Comparison of ENCODE assay signal across 7 mouse cellular contexts in genomic region chr10:117435734-117436121, GRCm38 (mm10). TPM values are rescaled to one million over a fixed set of nuclear protein-coding genes. Genes with fewer than 3 reads are reported as not detected.
DNase-seq lines count a peak whose midpoint lies in the region; ATAC-seq and TF ChIP-seq lines count a peak whose summit lies in the region.

No protein-coding gene starts in this region.

- 0 out of 2 replicates have a peak overlapping the region, but pooled peaks have one; percentile 5 for H3K9ac ChIP-seq in lung, embryonic 14.5 days
- H3K9ac ChIP-seq in hindbrain, postnatal 0 days (replicated peaks; ENCODE audit: low read length), result no peak overlapping the region; the same call in 1 of the 2 replicates
- H3K9ac ChIP-seq in midbrain, postnatal 0 days (replicated peaks; ENCODE audit: low read length, poor library complexity, severe bottlenecking), result peak overlapping the region; percentile 33; the same call in 1 of the 2 replicates

- H3K9me3 ChIP-seq in lung, embryonic 14.5 days (ENCODE audit: low read depth, low read length), result no peaks in the 10 kb centered on the region
- no peaks in the 10 kb centered on the region for H3K9me3 ChIP-seq in hindbrain, postnatal 0 days (ENCODE audit: low read length)
- H3K9me3 ChIP-seq in midbrain, postnatal 0 days (ENCODE audit: low read length), result no peaks in the 10 kb centered on the region

- 0 out of 2 replicates have a peak, but pooled peaks cover 4% of the 10 kb centered on the region for H3K27me3 ChIP-seq in lung, embryonic 14.5 days (ENCODE audit: insufficient read depth, low read length)
- no peaks in the 10 kb centered on the region for H3K27me3 ChIP-seq in hindbrain, postnatal 0 days (ENCODE audit: insufficient read depth, low read length)
- peaks cover 4% of the 10 kb centered on the region; the same call in 1 of the 2 replicates for H3K27me3 ChIP-seq in midbrain, postnatal 0 days (ENCODE audit: insufficient read depth, low read length)

- no peak for DNase-seq in lung, embryonic 14.5 days
- DNase-seq in lung, postnatal 36 days, result no peak
- DNase-seq in hindbrain, postnatal 0 days (ENCODE audit: low spot score), result no peak
- DNase-seq in midbrain, postnatal 0 days (ENCODE audit: low spot score), result no peak
- no peak for DNase-seq in embryo, embryonic 10 days (ENCODE audit: low spot score)
- no peak for DNase-seq in left cerebral cortex, postnatal 10 days (ENCODE audit: extremely low spot score in 1 of 2, low spot score in 2 of 2)

- no peak overlapping the region for H3K27ac ChIP-seq in lung, embryonic 14.5 days (ENCODE audit: low read depth)
- H3K27ac ChIP-seq in hindbrain, postnatal 0 days, result no peak overlapping the region
- H3K27ac ChIP-seq in midbrain, postnatal 0 days (ENCODE audit: low read depth, low read length), result no peak overlapping the region

- peaks cover 9% of the 10 kb centered on the region for H3K4me1 ChIP-seq in lung, embryonic 14.5 days (ENCODE audit: insufficient read depth)
- no peaks in the 10 kb centered on the region for H3K4me1 ChIP-seq in hindbrain, postnatal 0 days (ENCODE audit: insufficient read depth, low read length)
- H3K4me1 ChIP-seq in midbrain, postnatal 0 days (ENCODE audit: insufficient read depth, low read length), result no peaks in the 10 kb centered on the region; the same call in 1 of the 2 replicates

- H3K36me3 ChIP-seq in lung, embryonic 14.5 days (ENCODE audit: insufficient read depth), result no peaks in the 10 kb centered on the region
- no peaks in the 10 kb centered on the region for H3K36me3 ChIP-seq in hindbrain, postnatal 0 days (ENCODE audit: insufficient read depth, low read length)
- H3K36me3 ChIP-seq in midbrain, postnatal 0 days (ENCODE audit: insufficient read depth, low read length), result no peaks in the 10 kb centered on the region

- peak overlapping the region; percentile 15; the same call in 1 of the 2 replicates for H3K4me3 ChIP-seq in lung, embryonic 14.5 days (ENCODE audit: low read depth, low read length)
- peak overlapping the region; percentile 27 for H3K4me3 ChIP-seq in hindbrain, postnatal 0 days (ENCODE audit: low read length)
- peak overlapping the region; percentile 30; the same call in 1 of the 2 replicates for H3K4me3 ChIP-seq in midbrain, postnatal 0 days (ENCODE audit: low read depth, low read length)

- ATAC-seq in lung, embryonic 14.5 days (ENCODE audit: insufficient read depth), result peak; percentile 40
- 0 out of 2 replicates have a peak, but pooled peaks have one; percentile 7 for ATAC-seq in erythroid progenitor cell, adult 5-6 weeks (replicated peaks; ENCODE audit: low FRiP score, poor library complexity, severe bottlenecking)
- ATAC-seq in hindbrain, postnatal 0 days, result peak; percentile 39; the same call in 1 of the 2 replicates
- 0 out of 2 replicates have a peak, but pooled peaks have one; percentile 8 for ATAC-seq in midbrain, postnatal 0 days (ENCODE audit: low FRiP score)

- no peak for TF ChIP-seq CTCF in lung, embryonic 14.5 days (IDR thresholded peaks at IDR 0.05; ENCODE audit: low read depth)
- TF ChIP-seq CTCF in hindbrain, postnatal 0 days (IDR thresholded peaks at IDR 0.05; ENCODE audit: low read depth), result no peak
- TF ChIP-seq CTCF in midbrain, postnatal 0 days (IDR thresholded peaks at IDR 0.05), result no peak

- WGBS in lung, embryonic 14.5 days, result 46% methylated on average over 12 of the region's 12 CpGs
- 43% methylated on average over 12 of the region's 12 CpGs for WGBS in hindbrain, postnatal 0 days
- WGBS in midbrain, postnatal 0 days, result 44% methylated on average over 12 of the region's 12 CpGs

- intact Hi-C loops in left cerebral cortex, postnatal 10 days (cut with DNase I), result loop anchor here (5.0 kb wide), 1 partner anchor 208 kb away; no protein-coding TSS in a partner anchor

- H3K4me2 ChIP-seq in lung, embryonic 14.5 days, result peak overlapping the region; percentile 68
- H3K4me2 ChIP-seq in hindbrain, postnatal 0 days (ENCODE audit: low read depth, low read length), result peak overlapping the region; percentile 53
- H3K4me2 ChIP-seq in midbrain, postnatal 0 days (ENCODE audit: low read depth, low read length, poor library complexity, severe bottlenecking), result peak overlapping the region; percentile 47

RNA-seq across cellular contexts. Expression of gene Cpsf6, which starts 55.9 kb away (rescaled TPM):
- 186 and 201 TPM in 2 replicates for polyA plus RNA-seq in lung, embryonic 14.5 days (2014; fragmentation: Nextera tagmentation; extraction: Ambion mirVana)
- 60.5 and 79.2 TPM in 2 replicates for total RNA-seq in erythroid progenitor cell, adult 5-6 weeks (2015; ENCODE audit: low replicate concordance)
- 83.6 and 119 TPM in 2 replicates for total RNA-seq in erythroid progenitor cell, adult 5-6 weeks (2017; ENCODE audit: low replicate concordance)
- 100.0 and 127 TPM in 2 replicates for total RNA-seq in hindbrain, postnatal 0 days (2014; rRNA removed)
- polyA plus RNA-seq in hindbrain, postnatal 0 days (2015; fragmentation: Nextera tagmentation; extraction: Ambion mirVana), result 82.0 and 83.2 TPM in 2 replicates
- total RNA-seq in midbrain, postnatal 0 days (2014; rRNA removed), result 120 and 151 TPM in 2 replicates
- polyA plus RNA-seq in midbrain, postnatal 0 days (2015; fragmentation: Nextera tagmentation; extraction: Ambion mirVana), result 78.9 and 85.1 TPM in 2 replicates
- total RNA-seq in left cerebral cortex, postnatal 10 days (2021), result 100 to 1,000 TPM; 104 to 110 TPM
